Mouse (Mus musculus): Measurements from ENCODE around the gene Nrm. TPM values are rescaled to one million over a fixed set of nuclear protein-coding genes. Genes with fewer than 3 reads are reported as not detected.

The Nrm gene
- total RNA-seq (2012; rRNA removed) (11.1 and 13.7 TPM in 2 replicates), polyA plus RNA-seq (2012; ENCODE audit: insufficient read depth in 1 of 2, insufficient read length in 2 of 2, low read depth in 1 of 2, low replicate concordance in 2 of 2, missing spikeins in 1 of 2) (10 to 100 TPM in 1 of 2 experiments, not detected in 1; 49.9 TPM)

- Histone ChIP-seq H3K4me1 (ENCODE audit: control insufficient read depth in 1 of 2, insufficient read depth in 2 of 2, low read length in 2 of 2) (peaks cover 3 to 25% of the 10 kb centered on the region in 2 experiments), H3K36me3 (ENCODE audit: control insufficient read depth in 1 of 2, insufficient read depth in 2 of 2, low read length in 2 of 2) (peaks cover 3 to 17% of the 10 kb centered on the region in 2 experiments; a peak in 3 of 4 replicates), H3K9ac (ENCODE audit: control insufficient read depth, low read depth, low read length, poor library complexity, severe bottlenecking) (peak within 1 kb of the TSS; percentile 78)
- TF ChIP-seq ZNF384 (IDR thresholded peaks at IDR 0.05; ENCODE audit: low read depth, low read length) (no peak), USF2 (IDR thresholded peaks at IDR 0.05; ENCODE audit: borderline replicate concordance in 1 of 2, insufficient read depth in 1 of 2, low read depth in 1 of 2, low read length in 2 of 2) (no peak), ZMIZ1 (IDR thresholded peaks at IDR 0.05; ENCODE audit: low read depth, low read length) (no peak), GABPA (IDR thresholded peaks at IDR 0.05; ENCODE audit: low read depth, low read length) (no peak), POLR2AphosphoS2 (IDR thresholded peaks at IDR 0.05; ENCODE audit: low read length) (no peak), CHD2 (IDR thresholded peaks at IDR 0.05; ENCODE audit: low read length) (peak; percentile 73), POLR2AphosphoS5 (IDR thresholded peaks at IDR 0.05; ENCODE audit: borderline replicate concordance, low read depth, low read length) (no peak), POLR2A (IDR thresholded peaks at IDR 0.05; ENCODE audit: control insufficient read depth in 1 of 2, insufficient read depth in 1 of 2, low read depth in 1 of 2, low read length in 2 of 2, poor library complexity in 1 of 2) (peak; percentile 53 to 69; a peak in 2 of 4 replicates), NRF1 (IDR thresholded peaks at IDR 0.05; ENCODE audit: insufficient read depth, low read depth, low read length, poor library complexity, severe bottlenecking) (no peak), KAT2A (conservative IDR thresholded peaks at IDR 0.05; ENCODE audit: low read depth, low read length) (no peak), RCOR1 (IDR thresholded peaks at IDR 0.05; ENCODE audit: low read depth, low read length) (peak; percentile 89), JUND (IDR thresholded peaks at IDR 0.05; ENCODE audit: low read depth, low read length) (no peak), USF1 (IDR thresholded peaks at IDR 0.05; ENCODE audit: low read depth, low read length) (no peak), MYC (IDR thresholded peaks at IDR 0.05; ENCODE audit: low read depth, low read length) (no peak), MAZ (IDR thresholded peaks at IDR 0.05; ENCODE audit: low read depth, low read length) (no peak), NELFE (IDR thresholded peaks at IDR 0.05; ENCODE audit: low read depth, low read length) (0 out of 2 replicates have a peak, but pooled peaks have one; percentile 33), TBP (IDR thresholded peaks at IDR 0.05; ENCODE audit: low read depth, low read length) (peak; percentile 60), BHLHE40 (IDR thresholded peaks at IDR 0.05; ENCODE audit: borderline replicate concordance, low read depth, low read length) (peak; percentile 67), UBTF (IDR thresholded peaks at IDR 0.05; ENCODE audit: borderline replicate concordance, insufficient read depth, low read depth, low read length) (no peak), TAL1 (IDR thresholded peaks at IDR 0.05; ENCODE audit: low read length) (peak; percentile 40; the same call in 1 of the 2 replicates), MXI1 (IDR thresholded peaks at IDR 0.05; ENCODE audit: low read depth, low read length) (no peak), MAX (IDR thresholded peaks at IDR 0.05; ENCODE audit: low read length) (no peak), E2F4 (IDR thresholded peaks at IDR 0.05; ENCODE audit: borderline replicate concordance, low read depth, low read length) (no peak; the same call in 1 of the 2 replicates), SIN3A (IDR thresholded peaks at IDR 0.05; ENCODE audit: low read length) (peak; percentile 67; the same call in 1 of the 2 replicates), ZKSCAN1 (IDR thresholded peaks at IDR 0.05; ENCODE audit: low read depth, low read length) (no peak), HCFC1 (IDR thresholded peaks at IDR 0.05; ENCODE audit: low read depth, low read length) (peak; percentile 38; the same call in 1 of the 2 replicates), EP300 (IDR thresholded peaks at IDR 0.05; ENCODE audit: low read depth in 1 of 2, low read length in 2 of 2) (peak; percentile 70 to 77), GATA1 (IDR thresholded peaks at IDR 0.05; ENCODE audit: low read depth, low read length) (peak; percentile 81), TCF12 (IDR thresholded peaks at IDR 0.05; ENCODE audit: low read depth, low read length) (peak; percentile 51; the same call in 1 of the 2 replicates), RAD21 (IDR thresholded peaks at IDR 0.05; ENCODE audit: low read depth, low read length) (no peak), ZC3H11A (IDR thresholded peaks at IDR 0.05; ENCODE audit: low read depth, low read length) (no peak), SMC3 (IDR thresholded peaks at IDR 0.05; ENCODE audit: low read depth, low read length) (no peak), ETS1 (IDR thresholded peaks at IDR 0.05; ENCODE audit: low read depth, low read length) (peak; percentile 78; the same call in 1 of the 2 replicates), ELF1 (IDR thresholded peaks at IDR 0.05; ENCODE audit: low read depth, low read length) (0 out of 2 replicates have a peak, but pooled peaks have one; percentile 8), MAFK (IDR thresholded peaks at IDR 0.05; ENCODE audit: borderline replicate concordance, low read depth, low read length) (no peak), MYB (IDR thresholded peaks at IDR 0.05; ENCODE audit: low read depth, low read length) (no peak)
Observed at GRCm38 (mm10) chr17:35861198-35861857, at the start of gene Nrm. Gene Nrm, plus strand, starts transcription at chr17:35861318.

More at GRCm38 (mm10) chr17:35861198-35861857, at the start of gene Nrm:
- Histone ChIP-seq H3K79me2 (ENCODE audit: control insufficient read depth, insufficient read depth, low read length, poor library complexity) (peaks cover 2% of the 10 kb centered on the region; the same call in 1 of the 2 replicates), H3K9me3 (replicated peaks; ENCODE audit: insufficient read depth, low read length) (no peaks in the 10 kb centered on the region), H3K27ac (ENCODE audit: control insufficient read depth, low read depth, low read length) (peak within 1 kb of the TSS; percentile 80), H3K4me3 (ENCODE audit: control insufficient read depth in 1 of 2, insufficient read depth in 1 of 2, low read depth in 2 of 2, low read length in 2 of 2) (peak within 1 kb of the TSS; percentile 60 to 67), H3K27me3 (ENCODE audit: control insufficient read depth in 1 of 2, insufficient read depth in 2 of 2, low read length in 2 of 2) (no peaks in the 10 kb centered on the region)
- peak; percentile 94 for DNase-seq (ENCODE audit: low read depth, low spot score)

All from MEL (cell line).